Mouse (Mus musculus) inflammation-experienced regulatory T-cells, adult 6 months (primary cell): ENCODE measurements around the gene Nr4a1. TPM values are rescaled to one million over a fixed set of nuclear protein-coding genes. Genes with fewer than 3 reads are reported as not detected.

Source experiments
- ATAC-seq: one replicate; pipeline ENCODE4 v1.8.0; 2017
- polyA plus RNA-seq, 3 experiments: library from polyadenylated mRNA; unstranded; fragments of 100-300 nt; shearing (Covaris generic); gene quantifications; one replicate each; pipeline ENCODE4 v1.2.1; 2017

Nr4a1 gene
- polyA plus RNA-seq, 3 experiments from 2014 or later = 46.4 to 73.4 (median 68.3) TPM

GRCm38 (mm10) chr15:101258420-101258819, 4.4 kb downstream of the Nr4a1 start:
- peak; percentile 72 for ATAC-seq

- no peak for ATAC-seq
These were observed 5.9 kb downstream of the Nr4a1 start for GRCm38 (mm10) chr15:101259922-101260321.

GRCm38 (mm10) chr15:101260387-101260786, 6.3 kb downstream of the Nr4a1 start:
- ATAC-seq = no peak

GRCm38 (mm10) chr15:101260874-101261622, 7.0 kb downstream of the Nr4a1 start:
- ATAC-seq = no peak

GRCm38 (mm10) chr15:101262502-101262901, 8.4 kb downstream of the Nr4a1 start:
- no peak for ATAC-seq

GRCm38 (mm10) chr15:101266132-101266963, 12.3 kb downstream of the Nr4a1 start:
- ATAC-seq = peak; percentile 86

- ATAC-seq = peak; percentile 41
These were observed 13.3 kb downstream of the Nr4a1 start for GRCm38 (mm10) chr15:101267053-101268032.

GRCm38 (mm10) chr15:101270101-101270820, 16.2 kb downstream of the Nr4a1 start:
- ATAC-seq = no peak

- no peak for ATAC-seq
These were observed 17.0 kb downstream of the Nr4a1 start for GRCm38 (mm10) chr15:101271107-101271506.

GRCm38 (mm10) chr15:101271513-101271912, 17.4 kb downstream of the Nr4a1 start:
- no peak for ATAC-seq

- no peak for ATAC-seq
These were observed 20.3 kb downstream of the Nr4a1 start for GRCm38 (mm10) chr15:101274380-101274779.

- ATAC-seq = no peak
These were observed 23.4 kb downstream of the Nr4a1 start for GRCm38 (mm10) chr15:101277351-101277899.

- no peak for ATAC-seq
These were observed 24.5 kb downstream of the Nr4a1 start for GRCm38 (mm10) chr15:101278589-101278988.

- no peak for ATAC-seq
These were observed 25.4 kb downstream of the Nr4a1 start for GRCm38 (mm10) chr15:101279430-101279999.

- no peak for ATAC-seq
These were observed 28.4 kb downstream of the Nr4a1 start for GRCm38 (mm10) chr15:101282471-101282870.

- peak; percentile 53 for ATAC-seq
These were observed 29.3 kb downstream of the Nr4a1 start for GRCm38 (mm10) chr15:101283183-101283910.

GRCm38 (mm10) chr15:101283911-101284750, 30.1 kb downstream of the Nr4a1 start, which contains the start of gene Atg101:
Gene Atg101 (plus strand): TSS chr15:101284272.
- peak; percentile 85 for ATAC-seq

- ATAC-seq = no peak
These were observed 32.2 kb downstream of the Nr4a1 start for GRCm38 (mm10) chr15:101286129-101286770.

- no peak for ATAC-seq
These were observed 33.3 kb downstream of the Nr4a1 start for GRCm38 (mm10) chr15:101287361-101287760.
